8 mouse cellular contexts compared by ENCODE assay signal in the genomic region with DNA sequence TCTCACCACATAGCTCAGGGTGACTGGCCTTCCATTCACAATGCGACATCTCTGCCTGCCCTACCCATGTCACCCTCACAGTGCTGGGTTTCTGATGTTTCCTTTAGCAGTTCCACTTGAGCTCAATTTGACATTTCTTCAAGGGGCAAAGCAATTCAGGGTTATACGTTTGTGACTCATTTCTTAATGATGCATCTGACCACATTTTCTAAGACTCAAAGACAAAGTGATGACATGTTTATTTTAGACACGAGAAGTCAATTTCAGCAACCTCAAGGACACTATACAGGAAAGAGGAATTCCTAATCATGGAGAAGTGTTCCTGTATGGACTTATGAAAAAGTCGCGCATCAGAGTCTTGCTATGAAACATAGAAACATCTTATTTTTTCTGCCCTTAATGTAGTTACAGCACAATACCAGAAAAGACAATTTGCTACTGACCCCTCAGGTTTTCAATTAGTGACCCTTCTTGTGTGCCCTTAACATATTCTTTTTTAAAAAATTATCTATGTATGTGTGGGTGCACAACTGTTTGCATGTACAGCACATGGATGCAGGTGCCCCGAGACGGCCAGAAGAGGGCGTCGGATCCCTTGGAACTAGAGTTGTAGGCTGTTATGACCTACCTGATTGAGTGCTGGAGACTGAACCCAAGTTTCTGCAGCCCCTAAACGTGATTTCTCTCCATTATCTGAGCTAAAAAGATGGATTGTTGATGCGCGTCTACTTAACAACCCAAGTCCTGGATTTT. TPM values are rescaled to one million over a fixed set of nuclear protein-coding genes. Genes with fewer than 3 reads are reported as not detected.
DNase-seq lines count a peak whose midpoint lies in the region; ATAC-seq and TF ChIP-seq lines count a peak whose summit lies in the region.

No protein-coding gene starts in this region.

- intact Hi-C loops in heart, postnatal 10 days (cut with DNase I) = no loop called here

- H3K79me2 ChIP-seq in liver, adult 2 months (ENCODE audit: control insufficient read depth, insufficient read depth, low read length) = peaks cover 17% of the 10 kb centered on the region

- TF ChIP-seq POLR2A in cerebellum, adult 2 months (IDR thresholded peaks at IDR 0.05; ENCODE audit: borderline replicate concordance, insufficient read depth, low read length) = no peak
- TF ChIP-seq POLR2A in liver, adult 2 months (IDR thresholded peaks at IDR 0.05; ENCODE audit: extremely low read depth, insufficient read depth, low read length) = no peak

- H3K4me2 ChIP-seq in neural tube, embryonic 12.5 days (replicated peaks) = peak overlapping the region; percentile 76

- peak overlapping the region; percentile 74 for H3K4me3 ChIP-seq in heart, embryonic 10.5 days
- peak overlapping the region; percentile 93 for H3K4me3 ChIP-seq in cerebellum, adult 2 months (replicated peaks; ENCODE audit: insufficient read depth, low read depth, low read length)
- H3K4me3 ChIP-seq in hindbrain, embryonic 10.5 days = peak overlapping the region; percentile 71
- H3K4me3 ChIP-seq in liver, adult 2 months (ENCODE audit: insufficient read depth, low read depth, low read length) = no peak overlapping the region; the same call in 1 of the 2 replicates
- peak overlapping the region; percentile 60 for H3K4me3 ChIP-seq in neural tube, embryonic 12.5 days

- no peaks in the 10 kb centered on the region for H3K9me3 ChIP-seq in heart, embryonic 10.5 days
- H3K9me3 ChIP-seq in hindbrain, embryonic 10.5 days = no peaks in the 10 kb centered on the region
- H3K9me3 ChIP-seq in neural tube, embryonic 12.5 days = no peaks in the 10 kb centered on the region

- DNase-seq in heart, embryonic 10.5 days (ENCODE audit: low spot score) = peak; percentile 80
- no peak for DNase-seq in heart, postnatal 10 days
- peak; percentile 28 to 53 for DNase-seq in CD8-positive naive resting alpha-beta T cell, adult 2 months (ENCODE audit: low read depth in 2 of 2, low spot score in 2 of 2)
- DNase-seq in cerebellum, adult 2 months = peak in 1 of 2 experiments; percentile 43
- no peak for DNase-seq in hindbrain, embryonic 10.5 days (ENCODE audit: low spot score)
- no peak for DNase-seq in liver, adult 2 months (ENCODE audit: extremely low read depth, low read depth, low spot score)
- no peak for DNase-seq in adrenal gland, adult (ENCODE audit: inconsistent age in 2 of 2, low spot score in 1 of 2)

- WGBS in heart, embryonic 10.5 days = 38% methylated on average over 12 of the region's 12 CpGs
- 40% methylated on average over 12 of the region's 12 CpGs for WGBS in cerebellum, adult 2 months
- WGBS in hindbrain, embryonic 10.5 days = 44% methylated on average over 12 of the region's 12 CpGs
- WGBS in liver, adult 2 months = 33% methylated on average over 12 of the region's 12 CpGs
- WGBS in neural tube, embryonic 12.5 days = 45% methylated on average over 12 of the region's 12 CpGs

- no peaks in the 10 kb centered on the region; the same call in 1 of the 2 replicates for H3K36me3 ChIP-seq in heart, embryonic 10.5 days
- peaks cover 5% of the 10 kb centered on the region; the same call in 1 of the 2 replicates for H3K36me3 ChIP-seq in hindbrain, embryonic 10.5 days
- H3K36me3 ChIP-seq in liver, adult 2 months (ENCODE audit: control insufficient read depth, insufficient read depth, low read length) = no peaks in the 10 kb centered on the region
- no peaks in the 10 kb centered on the region; the same call in 1 of the 2 replicates for H3K36me3 ChIP-seq in neural tube, embryonic 12.5 days

- TF ChIP-seq CTCF in cerebellum, adult 2 months (IDR thresholded peaks at IDR 0.05; ENCODE audit: borderline replicate concordance, insufficient read depth, low read depth, low read length) = no peak
- peak; percentile 58 for TF ChIP-seq CTCF in liver, adult 2 months (IDR thresholded peaks at IDR 0.05; ENCODE audit: low read depth, low read length)

- H3K9ac ChIP-seq in liver, adult 2 months (ENCODE audit: low read depth, low read length) = no peak overlapping the region
- H3K9ac ChIP-seq in neural tube, embryonic 12.5 days = peak overlapping the region; percentile 60; the same call in 1 of the 2 replicates

- peak overlapping the region; percentile 83; the same call in 1 of the 2 replicates for H3K27ac ChIP-seq in heart, embryonic 10.5 days
- H3K27ac ChIP-seq in cerebellum, adult 2 months (ENCODE audit: insufficient read depth, low read length) = no peak overlapping the region
- H3K27ac ChIP-seq in hindbrain, embryonic 10.5 days = peak overlapping the region; percentile 71
- H3K27ac ChIP-seq in liver, adult 2 months (replicated peaks; ENCODE audit: insufficient read depth, low read depth, low read length) = peak overlapping the region; percentile 63
- no peak overlapping the region for H3K27ac ChIP-seq in neural tube, embryonic 12.5 days

- H3K4me1 ChIP-seq in heart, embryonic 10.5 days = peaks cover 24% of the 10 kb centered on the region
- H3K4me1 ChIP-seq in cerebellum, adult 2 months (ENCODE audit: control insufficient read depth, insufficient read depth, low read length) = peaks cover 4% of the 10 kb centered on the region; the same call in 1 of the 2 replicates
- H3K4me1 ChIP-seq in hindbrain, embryonic 10.5 days (replicated peaks) = peaks cover 19% of the 10 kb centered on the region
- peaks cover 9% of the 10 kb centered on the region for H3K4me1 ChIP-seq in liver, adult 2 months (ENCODE audit: control insufficient read depth, insufficient read depth, low read length)
- peaks cover 5% of the 10 kb centered on the region for H3K4me1 ChIP-seq in neural tube, embryonic 12.5 days

- ATAC-seq in neural tube, embryonic 12.5 days (ENCODE audit: low FRiP score, low read depth) = peak; percentile 42; the same call in 1 of the 2 replicates

- H3K27me3 ChIP-seq in heart, embryonic 10.5 days (ENCODE audit: insufficient read depth, poor library complexity, severe bottlenecking) = no peaks in the 10 kb centered on the region
- no peaks in the 10 kb centered on the region for H3K27me3 ChIP-seq in cerebellum, adult 2 months (ENCODE audit: control insufficient read depth, insufficient read depth, low read length)
- no peaks in the 10 kb centered on the region for H3K27me3 ChIP-seq in hindbrain, embryonic 10.5 days (ENCODE audit: insufficient read depth, poor library complexity, severe bottlenecking)
- no peaks in the 10 kb centered on the region for H3K27me3 ChIP-seq in liver, adult 2 months (ENCODE audit: control insufficient read depth, insufficient read depth, low read length)
- no peaks in the 10 kb centered on the region for H3K27me3 ChIP-seq in neural tube, embryonic 12.5 days (replicated peaks)

RNA-seq across cellular contexts. Expression of gene Dbt, which starts 0.5 kb away (rescaled TPM):
- polyA plus RNA-seq in heart, embryonic 10.5 days (2016; fragmentation: Nextera tagmentation; extraction: Ambion mirVana) = 23.7 and 27.0 TPM in 2 replicates
- 10 to 100 TPM; 23.4 to 31.7 TPM for total RNA-seq in heart, postnatal 10 days (2021)
- 13.5 and 15.5 TPM in 2 replicates for polyA plus RNA-seq in cerebellum, adult 2 months (2012; rRNA removed)
- 8.5 and 13.8 TPM in 2 replicates for polyA plus RNA-seq in hindbrain, embryonic 10.5 days (2016; fragmentation: Nextera tagmentation; extraction: Ambion mirVana)
- 67.1 and 70.9 TPM in 2 replicates for total RNA-seq in liver, adult 2 months (2014; rRNA removed)
- polyA plus RNA-seq in liver, adult 2 months (2012; rRNA removed) = 37.4 and 74.5 TPM in 2 replicates
- polyA plus RNA-seq in neural tube, embryonic 12.5 days (2016; fragmentation: Nextera tagmentation; extraction: Ambion mirVana) = 13.7 and 17.2 TPM in 2 replicates

RNA-seq across cellular contexts. Expression of gene Rtca, which starts 4.3 kb away (rescaled TPM):
- 83.6 and 92.1 TPM in 2 replicates for polyA plus RNA-seq in heart, embryonic 10.5 days (2016; fragmentation: Nextera tagmentation; extraction: Ambion mirVana)
- total RNA-seq in heart, postnatal 10 days (2021) = 10 to 100 TPM; 24.3 to 25.7 TPM
- 92.6 and 102 TPM in 2 replicates for polyA plus RNA-seq in cerebellum, adult 2 months (2012; rRNA removed)
- polyA plus RNA-seq in hindbrain, embryonic 10.5 days (2016; fragmentation: Nextera tagmentation; extraction: Ambion mirVana) = 125 and 131 TPM in 2 replicates
- 10.3 and 10.8 TPM in 2 replicates for total RNA-seq in liver, adult 2 months (2014; rRNA removed)
- polyA plus RNA-seq in liver, adult 2 months (2012; rRNA removed) = 9.7 and 11.5 TPM in 2 replicates
- polyA plus RNA-seq in neural tube, embryonic 12.5 days (2016; fragmentation: Nextera tagmentation; extraction: Ambion mirVana) = 117 and 119 TPM in 2 replicates

RNA-seq across cellular contexts. Expression of gene Lrrc39, which starts 50.4 kb away (rescaled TPM):
- polyA plus RNA-seq in heart, embryonic 10.5 days (2016; fragmentation: Nextera tagmentation; extraction: Ambion mirVana) = 23.1 and 37.4 TPM in 2 replicates
- 10 to 100 TPM; 73.5 to 78.8 TPM for total RNA-seq in heart, postnatal 10 days (2021)
- polyA plus RNA-seq in cerebellum, adult 2 months (2012; rRNA removed) = 0.11 and 0.21 TPM in 2 replicates
- polyA plus RNA-seq in hindbrain, embryonic 10.5 days (2016; fragmentation: Nextera tagmentation; extraction: Ambion mirVana) = 0.31 and 0.70 TPM in 2 replicates
- total RNA-seq in liver, adult 2 months (2014; rRNA removed) = 0.37 and 0.60 TPM in 2 replicates
- 0.12 and 0.15 TPM in 2 replicates for polyA plus RNA-seq in liver, adult 2 months (2012; rRNA removed)
- polyA plus RNA-seq in neural tube, embryonic 12.5 days (2016; fragmentation: Nextera tagmentation; extraction: Ambion mirVana) = 0.70 and 0.98 TPM in 2 replicates

Comparison
In these comparisons a context has a peak if more than half of its experiments do, and no peak if none do; other contexts are left out.
1. DNase-seq: peak in heart, embryonic 10.5 days (single experiment) and CD8-positive naive resting alpha-beta T cell, adult 2 months (2 of 2); none in heart, postnatal 10 days (0 of 2), hindbrain, embryonic 10.5 days (single experiment), liver, adult 2 months (single experiment) and adrenal gland, adult (0 of 2).
2. H3K27ac ChIP-seq: peak in heart, embryonic 10.5 days (single experiment), hindbrain, embryonic 10.5 days (single experiment) and liver, adult 2 months (single experiment); none in cerebellum, adult 2 months (single experiment) and neural tube, embryonic 12.5 days (single experiment).
3. RNA of gene Lrrc39, which starts 50.4 kb away (polyA plus RNA-seq): 23.1 to 37.4 TPM in heart, embryonic 10.5 days; 0.70 to 0.98 TPM in neural tube, embryonic 12.5 days, 0.31 to 0.70 TPM in hindbrain, embryonic 10.5 days, 0.12 to 0.15 TPM in liver, adult 2 months and 0.11 to 0.21 TPM in cerebellum, adult 2 months; every median in the first group is over 10 times any median in the second.